Mouse (Mus musculus) MEL-GATA-1-ER (cell line): ENCODE data around the gene Zfp804b.
A peak's percentile ranks its signal among the peaks of the same experiment; 100 is the strongest.
"Not testable (repeated sequence)": the region's sequence is repeated elsewhere in the genome, so short reads cannot be mapped to it uniquely, and the experiment has no call there.

Experiments
- DNase-seq: peaks from one replicate; pipeline ENCODE4 v3.0.0-alpha.2; 2012; ENCODE audit warnings: low read depth; ENCODE audit errors: extremely low read depth

Zfp804b gene

GRCm38 (mm10) chr5:7344145-7345010 is at the start of gene Zfp804b:
Zfp804b (minus strand) TSS chr5:7344756.
- DNase-seq: no peak

- not testable (repeated sequence) for DNase-seq
Observed at GRCm38 (mm10) chr5:7364616-7365015, 20.1 kb upstream of the Zfp804b start.

- no peak for DNase-seq
Observed at GRCm38 (mm10) chr5:7345011-7345389, 444 bp upstream of the Zfp804b start.

GRCm38 (mm10) chr5:7325594-7325993 is 19.0 kb downstream of the Zfp804b start:
- no peak for DNase-seq

- no peak for DNase-seq
Observed at GRCm38 (mm10) chr5:7303819-7304218, 40.7 kb downstream of the Zfp804b start, which contains the start of gene Tex47. Tex47 (plus strand) TSS chr5:7304119.

GRCm38 (mm10) chr5:7302969-7303368 is 41.6 kb downstream of the Zfp804b start:
- no peak for DNase-seq

- DNase-seq: no peak
Observed at GRCm38 (mm10) chr5:7284336-7284735, 60.2 kb downstream of the Zfp804b start.

GRCm38 (mm10) chr5:7276659-7277455 is 67.7 kb downstream of the Zfp804b start:
- peak; percentile 5 for DNase-seq

- no peak for DNase-seq
Observed at GRCm38 (mm10) chr5:7177589-7177988, 167.0 kb downstream of the Zfp804b start.

- DNase-seq: no peak
Observed at GRCm38 (mm10) chr5:7139658-7140057, 204.9 kb downstream of the Zfp804b start.

GRCm38 (mm10) chr5:7102387-7102786 is 242.2 kb downstream of the Zfp804b start:
- DNase-seq: no peak

GRCm38 (mm10) chr5:7073936-7074631 is 270.5 kb downstream of the Zfp804b start:
- DNase-seq: no peak

GRCm38 (mm10) chr5:7007468-7007867 is 337.1 kb downstream of the Zfp804b start:
- no peak for DNase-seq

- no peak for DNase-seq
Observed at GRCm38 (mm10) chr5:6983993-6984392, 360.6 kb downstream of the Zfp804b start.

- no peak for DNase-seq
Observed at GRCm38 (mm10) chr5:6934837-6935236, 409.7 kb downstream of the Zfp804b start.

- DNase-seq: no peak
Observed at GRCm38 (mm10) chr5:6911290-6911689, 433.3 kb downstream of the Zfp804b start.

- DNase-seq: no peak
Observed at GRCm38 (mm10) chr5:6881396-6881795, 463.2 kb downstream of the Zfp804b start.

GRCm38 (mm10) chr5:6871566-6871965 is 473.0 kb downstream of the Zfp804b start:
- no peak for DNase-seq

GRCm38 (mm10) chr5:6870970-6871369 is 473.6 kb downstream of the Zfp804b start:
- DNase-seq: no peak

GRCm38 (mm10) chr5:6795396-6795795 is 549.2 kb downstream of the Zfp804b start:
- DNase-seq: no peak

- DNase-seq: no peak
Observed at GRCm38 (mm10) chr5:6769357-6769892, 575.1 kb downstream of the Zfp804b start.
